Comparison of ENCODE assay signal across 27 mouse cellular contexts in genomic region chr8:80577126-80577525, GRCm38 (mm10). TPM values are rescaled to one million over a fixed set of nuclear protein-coding genes. Genes with fewer than 3 reads are reported as not detected.
DNase-seq lines count a peak whose midpoint lies in the region; ATAC-seq and TF ChIP-seq lines count a peak whose summit lies in the region.
"Had no signal": no experiment of that assay in that cellular context is flagged by ENCODE, and none has a peak within 500 bp of the region (broad histone marks: within the 10 kb centered on the region; RNA-seq: fewer than 3 reads in every experiment).

No protein-coding gene starts in this region.

- no peak for TF ChIP-seq CTCF in Patski (IDR thresholded peaks at IDR 0.05)

- POLR2A ChIA-PET in Patski (lab: Charles Lee): no interaction called here

- in situ Hi-C loops in Patski (cut with MboI; ENCODE audit: low pct_unique_long_range_greater_than_20kb): no loop called here

- no peaks in the 10 kb centered on the region for H3K27me3 ChIP-seq in Patski
- H3K27me3 ChIP-seq: forebrain, embryonic 15.5 days; heart, embryonic 15.5 days; limb, embryonic 13.5 days; lung, embryonic 15.5 days; neural tube, embryonic 15.5 days; stomach, embryonic 15.5 days had no signal

- CTCF ChIA-PET in Patski (lab: Charles Lee): no interaction called here

- ATAC-seq in Patski: no peak
- ATAC-seq: forebrain, embryonic 15.5 days; intestine, postnatal 0 days had no signal

- intact Hi-C loops in left cerebral cortex, postnatal 14 days (cut with DNase I): no loop called here

- DNase-seq in lung, postnatal 10 days: peak; percentile 19
- DNase-seq in lung, postnatal 14 days: no peak
- DNase-seq in Patski (ENCODE audit: low read depth, low spot score): peak; percentile 17
- peak; percentile 47 for DNase-seq in adrenal gland, postnatal 10 days
- DNase-seq in thymus, postnatal 14 days: no peak
- no peak for DNase-seq in heart, postnatal 4 days
- DNase-seq in left cerebral cortex, postnatal 14 days (ENCODE audit: low spot score in 2 of 2): no peak
- DNase-seq: cerebellum, adult 11 months; cerebellum, adult 9-10 months; cerebellum, postnatal 36 days; gastrocnemius, postnatal 25 days; heart, adult 11 months; midbrain, embryonic 14.5 days; retina, postnatal 1 day; right cerebral cortex, postnatal 14 days; thymus, postnatal 25 days had no signal

RNA-seq across cellular contexts. Expression of gene Frem3, which starts 33.8 kb away (rescaled TPM):
- not detected for polyA plus RNA-seq in Patski (2021)
- total RNA-seq in adrenal gland, postnatal 10 days (2021): not detected
- total RNA-seq in heart, postnatal 4 days (2021): under 1 TPM; 0.34 to 0.55 TPM
- total RNA-seq in left cerebral cortex, postnatal 14 days (2021): under 1 TPM; 0.11 to 0.40 TPM
- total RNA-seq: gastrocnemius, adult 18-20 months; gastrocnemius, postnatal 25 days had no signal
- polyA plus RNA-seq: embryonic facial prominence, embryonic 11.5 days; heart, embryonic 10.5 days; midbrain, embryonic 14.5 days; small intestine, adult 2 months had no signal

Comparison
In these comparisons a context has a peak if more than half of its experiments do, and no peak if none do; other contexts are left out.
1. DNase-seq: peak in lung, postnatal 10 days (single experiment), Patski (single experiment) and adrenal gland, postnatal 10 days (single experiment); none in lung, postnatal 14 days (single experiment), thymus, postnatal 14 days (single experiment), heart, postnatal 4 days (single experiment) and left cerebral cortex, postnatal 14 days (0 of 2).